Mouse (Mus musculus) spleen, adult 2 months (tissue): ENCODE measurements around the gene Cpm. TPM values are rescaled to one million over a fixed set of nuclear protein-coding genes. Genes with fewer than 3 reads are reported as not detected.

Source experiments
- DNase-seq, 2 experiments: peaks; one replicate each; pipeline versions ENCODE4 v3.0.0 to v3.0.0-alpha.2; 2012 to 2021; ENCODE audit warnings: low spot score in 2 of 2, low read depth in 1 of 2
- H3K27ac ChIP-seq: fragments of 200-500 bp; 2 replicates; pipeline ENCODE4 v1.5.1; 2012; ENCODE audit warnings: low read length, inconsistent platforms; ENCODE audit not compliant: insufficient read depth
- H3K27me3 ChIP-seq: fragments of 200-500 bp; 2 replicates; pipeline ENCODE4 v1.6.1; 2012; ENCODE audit warnings: mild to moderate bottlenecking, moderate library complexity, low read length, inconsistent platforms; ENCODE audit not compliant: control insufficient read depth, insufficient read depth
- H3K36me3 ChIP-seq: fragments of 200-500 bp; 2 replicates; pipeline ENCODE4 v1.6.1; 2012; ENCODE audit warnings: mild to moderate bottlenecking, low read length, inconsistent platforms; ENCODE audit not compliant: control insufficient read depth, insufficient read depth
- H3K4me1 ChIP-seq: fragments of 200-500 bp; 2 replicates; pipeline ENCODE4 v1.6.1; 2011; ENCODE audit warnings: inconsistent platforms; ENCODE audit not compliant: control insufficient read depth, insufficient read depth, insufficient read length
- H3K4me3 ChIP-seq: fragments of 200-500 bp; 2 replicates; pipeline ENCODE4 v1.5.1; 2011; ENCODE audit warnings: mild to moderate bottlenecking, inconsistent platforms; ENCODE audit not compliant: insufficient read depth, insufficient read length; ENCODE audit errors: extremely low read depth
- CTCF ChIP-seq: fragments of 200-500 bp; IDR thresholded peaks from 2 replicates; pipeline ENCODE4 v1.5.1; 2011; ENCODE audit warnings: mild to moderate bottlenecking, inconsistent platforms; ENCODE audit not compliant: insufficient read depth, insufficient read length, insufficient replicate concordance; ENCODE audit errors: extremely low read depth
- POLR2A ChIP-seq: fragments of 200-500 bp; IDR thresholded peaks from 2 replicates; pipeline ENCODE4 v1.6.1; 2011; ENCODE audit warnings: low read depth, low read length, inconsistent platforms
- WGBS: fragments of 180-500 bp; shearing (Covaris S2); methylation state at CpG from one replicate; pipeline ENCODE4 v1.1.7; 2018; 5-methylcytosine and 5-hydroxymethylcytosine counted together
- polyA plus RNA-seq: library from polyadenylated mRNA; depleted of rRNA; stranded (reverse); fragments of >200 nt; gene quantifications from 2 replicates; pipeline ENCODE4 v1.2.3, GENCODE M21; 2012

Cpm gene
- polyA plus RNA-seq, 1 experiment: 10.1 TPM

- WGBS: 92% methylated on average over 2 of the region's 2 CpGs
- Histone ChIP-seq H3K36me3 (no peaks in the 10 kb centered on the region), H3K4me3 (no peak overlapping the region), H3K4me1 (peaks cover 9% of the 10 kb centered on the region; the same call in 1 of the 2 replicates), H3K27ac (no peak overlapping the region), H3K27me3 (no peaks in the 10 kb centered on the region)
- no peak for TF ChIP-seq POLR2A
- no peak for TF ChIP-seq CTCF
- DNase-seq: no peak
Observed at GRCm38 (mm10) chr10:117647964-117648472, 18.7 kb downstream of the Cpm start.

- 90% methylated on average over 3 of the region's 3 CpGs for WGBS
Observed at GRCm38 (mm10) chr10:117648643-117649042, 19.3 kb downstream of the Cpm start.

GRCm38 (mm10) chr10:117649292-117650041, 20.2 kb downstream of the Cpm start:
- Histone ChIP-seq H3K36me3 (no peaks in the 10 kb centered on the region), H3K27me3 (no peaks in the 10 kb centered on the region), H3K4me3 (no peak overlapping the region), H3K4me1 (peaks cover 14% of the 10 kb centered on the region), H3K27ac (no peak overlapping the region)
- WGBS: 92% methylated on average over 11 of the region's 11 CpGs
- DNase-seq: no peak
- TF ChIP-seq POLR2A: no peak
- TF ChIP-seq CTCF: no peak

More at GRCm38 (mm10) chr10:117648643-117649042, 19.3 kb downstream of the Cpm start:
- Histone ChIP-seq H3K4me3 (no peak overlapping the region), H3K27me3 (no peaks in the 10 kb centered on the region), H3K4me1 (peaks cover 11% of the 10 kb centered on the region; the same call in 1 of the 2 replicates), H3K27ac (no peak overlapping the region), H3K36me3 (no peaks in the 10 kb centered on the region)
- TF ChIP-seq CTCF: no peak
- TF ChIP-seq POLR2A: no peak
- DNase-seq: no peak

GRCm38 (mm10) chr10:117650042-117650655, 20.8 kb downstream of the Cpm start:
- Histone ChIP-seq H3K4me1 (peaks cover 17% of the 10 kb centered on the region), H3K36me3 (no peaks in the 10 kb centered on the region), H3K27ac (no peak overlapping the region), H3K4me3 (no peak overlapping the region), H3K27me3 (no peaks in the 10 kb centered on the region)
- no peak for DNase-seq
- 93% methylated on average over 12 of the region's 12 CpGs for WGBS
- TF ChIP-seq CTCF (no peak), POLR2A (no peak)

GRCm38 (mm10) chr10:117650725-117651124, 21.4 kb downstream of the Cpm start:
- no peak for DNase-seq
- no peak overlapping the region for H3K4me3 ChIP-seq
- WGBS: 91% methylated on average over 7 of the region's 7 CpGs
- no peak for TF ChIP-seq CTCF
- no peak for TF ChIP-seq POLR2A
- no peak overlapping the region for H3K27ac ChIP-seq
- H3K27me3 ChIP-seq: no peaks in the 10 kb centered on the region
- H3K4me1 ChIP-seq: peaks cover 17% of the 10 kb centered on the region
- H3K36me3 ChIP-seq: no peaks in the 10 kb centered on the region

GRCm38 (mm10) chr10:117651587-117652377, 22.5 kb downstream of the Cpm start:
- no peak for TF ChIP-seq POLR2A
- no peak for TF ChIP-seq CTCF
- peaks cover 14% of the 10 kb centered on the region for H3K4me1 ChIP-seq
- no peak for DNase-seq
- H3K27ac ChIP-seq: peak overlapping the region; percentile 12; the same call in 1 of the 2 replicates
- H3K36me3 ChIP-seq: no peaks in the 10 kb centered on the region
- no peaks in the 10 kb centered on the region for H3K27me3 ChIP-seq
- 16% methylated on average over 10 of the region's 10 CpGs for WGBS
- no peak overlapping the region for H3K4me3 ChIP-seq
